Mouse (Mus musculus) Muller cell, postnatal 12 days (primary cell): Measurements from ENCODE around the gene Qpctl.

Experiments
- DNase-seq: peaks from one replicate; pipeline ENCODE4 v3.0.0-alpha.2; 2015; ENCODE audit errors: inconsistent ontology term

The Qpctl gene

DNA sequence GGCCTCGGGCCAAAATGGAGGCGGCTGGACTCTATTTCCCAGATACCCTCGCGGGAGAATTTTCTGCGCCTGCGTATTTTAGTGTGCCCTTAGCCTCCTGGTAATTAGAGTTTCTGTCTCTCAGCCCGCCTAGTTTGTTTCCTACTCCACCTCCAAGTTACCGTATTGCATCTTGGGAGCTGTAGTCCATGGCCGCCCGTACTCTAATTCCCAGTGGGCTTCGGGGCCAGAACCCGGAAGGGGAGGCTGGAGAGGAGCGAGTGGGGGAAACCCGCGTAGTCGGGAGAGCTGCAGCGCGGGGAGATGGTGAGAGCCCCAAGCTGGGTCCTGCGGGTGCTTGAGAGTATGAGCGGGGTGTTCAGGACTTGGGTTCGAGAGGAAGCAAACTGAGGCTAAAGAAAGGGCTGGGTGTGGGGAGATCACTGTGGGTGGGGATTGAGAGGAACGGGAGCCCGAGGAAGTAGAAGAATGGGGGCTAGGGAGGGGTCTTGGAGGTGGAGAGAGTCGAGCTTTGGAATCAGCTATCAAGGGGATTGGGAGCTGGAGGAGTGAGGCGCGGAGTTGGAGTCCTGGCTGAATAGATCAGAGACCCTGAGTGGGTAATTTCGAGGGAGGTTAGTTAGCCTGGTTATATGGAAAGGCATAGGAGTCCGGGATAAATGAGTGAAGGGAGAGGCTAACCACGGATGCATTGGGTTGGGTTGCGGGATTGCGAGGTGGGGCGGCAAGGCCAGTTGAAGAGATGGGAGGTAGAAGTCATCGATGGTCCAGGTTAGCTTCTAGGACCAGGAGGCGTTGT, 29.3 kb downstream of the Qpctl start, which contains the start of gene Fbxo46:
TSS of gene Fbxo46 (plus strand) at position 229 of the 799 bp plus-strand sequence.
- DNase-seq: peak; percentile 97

DNA sequence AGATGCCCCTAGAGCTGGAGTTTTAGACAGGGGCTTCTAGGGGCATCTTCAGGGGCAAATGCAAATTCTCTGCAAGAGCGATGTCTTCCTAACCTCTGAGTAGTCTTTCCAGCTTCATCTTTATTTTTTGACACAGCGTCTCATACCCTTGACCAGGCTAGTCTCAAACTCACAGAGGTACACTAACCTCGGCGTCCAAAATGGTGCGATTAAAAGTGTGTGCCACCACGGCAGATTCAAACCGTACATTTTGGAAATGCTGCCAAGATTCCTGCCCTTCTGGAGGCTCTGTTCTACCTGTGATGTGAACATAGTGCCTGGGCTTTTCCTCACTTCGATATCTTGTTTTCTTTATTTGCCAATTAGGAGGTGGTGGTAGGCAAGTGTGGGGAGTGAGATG, 30.0 kb downstream of the Qpctl start:
- no peak for DNase-seq

DNA sequence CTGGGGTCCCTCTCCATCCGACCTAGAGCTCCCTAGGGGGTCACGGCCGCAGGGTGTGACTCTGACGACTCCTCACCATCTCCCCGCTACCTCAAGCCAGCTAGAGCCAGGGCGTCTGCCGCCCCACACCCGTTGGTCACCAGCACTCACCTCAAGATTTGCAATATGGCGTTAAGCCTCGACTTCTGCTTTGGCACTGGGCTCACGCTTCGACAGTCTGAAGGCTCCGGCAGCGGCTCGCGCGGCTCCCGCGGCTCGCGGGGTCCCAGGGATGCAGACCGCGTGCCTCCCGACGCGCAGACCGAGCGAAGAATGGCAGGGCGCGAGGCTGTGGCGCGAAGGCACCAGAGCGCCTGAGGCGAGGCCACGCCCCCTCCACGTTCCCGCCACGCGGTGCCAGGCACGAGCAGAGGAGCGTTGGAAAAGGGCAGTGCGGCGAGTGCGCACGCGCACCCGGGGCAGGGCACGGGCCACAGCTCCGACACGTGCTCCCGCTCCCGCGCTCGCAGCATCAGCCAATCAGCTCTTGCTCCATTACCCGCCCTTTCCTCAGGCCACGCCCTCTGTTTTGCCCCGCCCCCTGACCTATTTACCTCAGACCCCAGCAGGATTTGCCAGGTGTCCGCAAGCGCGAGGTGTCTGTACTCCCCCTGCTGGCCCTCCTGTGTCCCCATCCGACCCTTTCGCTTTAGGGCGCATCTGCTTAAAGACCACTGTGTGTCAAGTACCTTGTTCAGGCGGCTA, 30.9 kb downstream of the Qpctl start, which contains the start of gene Gm4969:
TSS of gene Gm4969 (minus strand) at position 341 of the 744 bp plus-strand sequence.
- DNase-seq: peak; percentile 69

DNA sequence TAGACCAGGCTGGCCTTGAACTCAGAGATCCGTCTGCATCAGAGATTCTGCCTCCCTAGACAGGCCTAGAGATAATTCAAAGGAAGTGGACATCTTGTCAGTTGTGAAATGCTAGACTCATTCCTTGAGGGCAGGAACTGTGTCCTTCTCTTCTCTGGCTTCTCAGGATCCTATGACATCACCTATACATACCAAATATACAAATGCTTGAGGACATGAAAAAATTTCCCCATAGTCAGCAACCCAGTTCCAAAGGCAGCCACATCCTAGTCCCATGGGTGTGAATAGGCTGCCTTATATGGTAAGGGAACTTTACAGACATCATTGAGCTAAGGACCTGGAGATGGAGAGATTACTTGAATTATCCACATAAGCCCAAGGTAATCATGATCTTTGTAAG, 39.5 kb downstream of the Qpctl start:
- DNase-seq: no peak

DNA sequence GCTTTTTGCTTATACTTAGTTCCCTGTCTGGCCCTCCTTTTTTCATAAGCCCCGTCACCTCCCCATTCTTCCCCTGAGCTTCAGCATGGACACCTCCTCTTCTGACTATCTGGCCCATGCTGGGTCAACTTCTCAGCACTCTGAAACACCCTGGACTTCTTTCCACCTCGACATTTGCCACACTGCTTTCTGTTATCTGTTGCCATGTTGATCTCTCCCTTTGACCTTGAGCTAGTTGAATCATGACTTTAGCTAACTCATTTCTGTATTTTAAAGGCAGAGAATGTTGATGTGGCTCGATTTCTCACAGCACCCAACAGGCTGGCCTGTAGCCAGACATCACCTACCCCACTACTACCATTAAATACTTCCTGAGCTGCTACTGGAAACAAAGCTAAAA, 41.7 kb downstream of the Qpctl start:
- no peak for DNase-seq

DNA sequence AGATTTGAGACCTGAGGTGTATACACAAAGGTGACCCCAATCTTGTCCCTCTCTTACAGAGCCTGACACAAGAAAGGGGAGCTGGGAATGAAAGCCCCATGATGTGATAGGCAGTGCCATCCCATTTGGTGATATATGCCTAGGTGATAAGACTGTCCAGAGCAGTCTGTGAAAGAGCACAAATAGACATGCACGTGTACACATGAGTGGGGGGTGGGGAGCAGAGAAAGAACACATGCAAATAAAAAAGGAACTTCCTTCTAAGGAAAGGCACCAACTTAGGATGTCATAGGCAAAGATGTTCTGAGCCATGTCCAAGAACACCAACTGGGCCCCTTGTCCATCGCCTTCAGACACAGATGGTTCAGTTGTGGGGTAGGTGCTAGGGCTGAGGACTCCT, 44.6 kb downstream of the Qpctl start:
- no peak for DNase-seq

DNA sequence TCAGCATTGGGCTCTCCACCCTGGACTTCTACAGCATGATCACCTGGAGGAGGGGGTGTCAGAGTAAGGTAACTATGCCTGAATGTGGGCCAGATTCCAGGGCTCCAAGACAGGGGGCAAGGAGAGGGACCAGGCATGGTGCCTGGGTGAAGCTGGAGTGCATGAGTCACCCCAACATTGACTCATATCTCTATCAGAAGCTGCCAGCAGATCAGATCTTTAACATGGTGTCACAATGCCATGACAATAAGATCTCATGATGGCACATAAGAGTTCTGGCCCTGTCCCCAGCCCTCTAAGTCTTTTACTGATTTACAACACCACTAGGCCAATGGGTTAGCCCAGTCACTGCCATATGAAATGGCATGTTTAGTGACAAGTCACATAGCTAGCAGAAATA, 45.4 kb downstream of the Qpctl start:
- no peak for DNase-seq

DNA sequence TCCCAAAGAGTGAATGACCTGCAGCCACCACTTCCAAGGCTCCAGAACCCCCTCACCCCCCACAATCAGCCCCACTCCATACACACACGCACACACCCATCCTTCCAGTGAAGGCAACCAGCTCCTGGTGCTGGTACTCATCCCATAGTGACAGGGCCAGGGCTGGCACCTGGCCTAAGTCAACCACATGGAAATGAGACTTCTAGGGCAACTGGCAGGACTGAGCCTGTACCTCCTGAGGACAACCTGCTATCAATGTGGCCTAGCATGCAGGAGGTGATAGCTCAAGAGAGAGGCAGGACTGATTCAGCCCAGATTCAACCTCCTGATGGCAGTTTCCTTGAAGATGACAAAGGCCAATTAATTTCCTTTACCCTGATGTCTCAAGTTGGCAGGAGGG, 48.8 kb downstream of the Qpctl start:
- DNase-seq: no peak

DNA sequence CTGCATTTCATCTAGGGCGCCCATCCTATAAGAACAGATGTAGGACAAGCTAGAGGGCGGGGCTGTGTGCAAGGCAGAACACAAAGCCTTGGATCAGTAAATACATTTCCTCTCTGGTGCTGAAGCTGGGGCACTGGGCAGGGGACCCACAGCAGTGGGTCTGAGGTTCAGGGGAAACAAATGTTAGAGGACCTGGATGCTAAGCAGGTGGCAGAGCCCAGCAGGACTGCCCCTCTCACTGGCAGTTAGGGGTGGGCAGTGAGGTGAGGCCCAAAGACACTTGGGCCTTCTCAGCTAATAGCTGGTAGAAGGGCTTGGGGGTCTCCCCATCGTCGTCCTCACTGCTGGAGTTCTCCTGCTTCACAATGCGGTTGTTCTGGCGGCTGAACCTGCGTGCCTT, 50.3 kb downstream of the Qpctl start:
- no peak for DNase-seq

DNA sequence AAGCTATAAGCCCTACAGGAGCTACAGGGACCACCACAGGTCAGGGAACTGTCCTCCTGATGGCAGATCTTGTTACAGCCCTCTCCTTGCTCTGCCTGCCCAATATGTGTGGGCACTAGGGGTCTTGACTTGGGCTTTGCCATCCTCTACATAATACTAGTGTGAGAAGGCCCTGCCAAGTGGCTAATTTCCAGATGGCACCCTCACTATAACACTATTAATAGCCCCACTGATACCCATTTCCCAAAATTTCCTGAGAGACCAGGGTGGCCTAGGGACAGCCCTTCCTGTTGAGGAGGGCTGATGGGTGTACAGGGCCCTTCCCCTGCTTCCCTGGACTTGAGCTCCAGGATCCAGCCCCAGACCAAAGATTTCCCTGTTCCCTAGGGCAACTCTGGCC, 51.2 kb downstream of the Qpctl start:
- DNase-seq: no peak

DNA sequence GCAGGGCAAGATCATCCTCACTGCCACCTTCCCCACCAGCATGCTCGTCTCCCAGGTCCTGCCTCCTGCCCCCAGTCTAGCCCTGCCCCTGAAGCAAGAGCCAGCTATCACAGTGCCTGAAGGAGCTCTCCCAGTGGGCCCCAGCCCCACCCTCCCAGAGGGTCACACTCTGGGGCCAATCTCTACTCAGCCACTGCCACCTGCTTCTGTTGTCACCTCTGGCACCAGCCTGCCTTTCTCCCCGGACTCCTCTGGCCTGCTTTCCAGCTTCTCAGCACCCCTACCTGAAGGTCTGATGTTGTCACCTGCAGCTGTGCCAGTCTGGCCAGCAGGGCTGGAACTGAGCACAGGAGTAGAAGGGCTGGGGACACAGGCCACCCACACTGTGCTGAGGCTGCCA, 51.9 kb downstream of the Qpctl start:
- DNase-seq: no peak

DNA sequence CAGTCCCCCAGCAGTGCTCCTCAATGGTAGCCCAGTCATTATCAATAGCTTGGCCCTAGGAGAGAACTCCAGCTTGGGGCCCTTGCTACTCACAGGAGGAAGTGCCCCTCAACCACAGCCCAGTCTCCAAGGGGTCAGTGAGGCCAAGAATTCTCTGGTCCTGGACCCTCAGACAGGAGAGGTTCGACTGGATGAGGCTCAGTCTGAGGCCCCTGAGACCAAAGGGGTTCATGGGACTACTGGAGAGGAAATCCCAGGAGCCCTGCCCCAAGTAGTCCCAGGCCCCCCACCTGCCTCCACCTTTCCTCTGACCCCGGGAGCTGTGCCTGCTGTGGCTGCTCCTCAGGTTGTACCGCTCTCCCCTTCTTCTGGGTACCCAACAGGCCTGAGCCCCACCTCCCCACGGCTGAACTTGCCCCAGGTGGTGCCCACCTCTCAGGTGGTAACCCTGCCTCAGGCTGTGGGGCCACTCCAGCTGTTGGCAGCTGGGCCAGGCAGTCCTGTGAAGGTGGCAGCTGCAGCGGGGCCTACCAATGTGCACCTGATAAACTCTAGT, 52.6 kb downstream of the Qpctl start:
- no peak for DNase-seq

DNA sequence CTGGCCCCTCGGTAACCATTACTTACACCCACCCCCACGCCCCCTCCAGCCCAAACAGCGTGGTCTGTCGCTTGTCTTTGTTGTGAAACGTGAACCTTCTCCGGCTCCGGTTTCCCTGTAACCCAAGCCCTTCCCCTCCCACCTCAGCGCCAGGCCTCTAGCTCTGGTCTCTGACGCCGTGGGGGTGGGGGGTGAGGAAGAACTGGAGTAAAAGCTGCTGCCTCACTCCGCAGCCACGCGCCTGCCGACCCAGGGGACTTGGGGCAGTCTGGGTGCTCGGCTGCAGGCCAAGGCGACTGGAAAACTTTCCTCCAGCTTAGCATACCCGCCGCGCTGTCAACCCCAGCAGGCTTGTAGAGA, 53.4 kb downstream of the Qpctl start:
- DNase-seq: peak; percentile 82

DNA sequence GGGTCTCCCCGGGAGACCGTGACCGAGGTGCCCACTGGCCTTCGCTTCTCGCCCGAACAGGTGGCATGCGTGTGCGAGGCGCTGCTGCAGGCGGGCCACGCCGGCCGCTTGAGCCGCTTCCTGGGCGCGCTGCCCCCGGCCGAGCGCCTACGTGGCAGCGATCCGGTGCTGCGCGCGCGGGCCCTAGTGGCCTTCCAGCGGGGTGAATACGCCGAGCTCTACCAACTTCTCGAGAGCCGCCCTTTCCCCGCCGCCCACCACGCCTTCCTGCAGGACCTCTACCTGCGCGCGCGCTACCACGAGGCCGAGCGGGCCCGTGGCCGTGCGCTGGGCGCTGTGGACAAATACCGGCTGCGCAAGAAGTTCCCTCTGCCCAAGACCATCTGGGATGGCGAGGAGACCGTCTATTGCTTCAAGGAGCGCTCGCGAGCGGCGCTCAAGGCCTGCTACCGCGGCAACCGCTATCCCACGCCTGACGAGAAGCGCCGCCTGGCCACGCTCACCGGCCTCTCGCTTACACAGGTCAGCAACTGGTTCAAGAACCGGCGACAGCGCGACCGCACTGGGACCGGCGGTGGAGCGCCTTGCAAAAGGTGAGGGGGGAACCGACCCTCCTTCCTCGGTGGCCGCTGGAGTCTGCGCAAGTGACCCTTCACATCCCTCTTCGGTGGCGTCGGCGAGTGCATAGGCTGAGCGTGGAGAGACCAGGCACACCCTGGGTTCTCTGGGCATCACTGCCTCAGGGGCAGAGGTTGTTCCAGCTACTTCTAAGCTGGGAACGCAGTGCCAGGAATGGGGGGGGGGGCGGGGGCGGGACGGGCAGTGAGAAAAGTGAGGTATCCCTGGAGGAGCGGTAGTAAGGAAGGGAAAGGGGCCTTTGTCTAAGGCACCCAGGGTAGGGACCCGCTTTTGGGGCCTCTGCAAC, 54.0 kb downstream of the Qpctl start:
- DNase-seq: peak; percentile 73

DNA sequence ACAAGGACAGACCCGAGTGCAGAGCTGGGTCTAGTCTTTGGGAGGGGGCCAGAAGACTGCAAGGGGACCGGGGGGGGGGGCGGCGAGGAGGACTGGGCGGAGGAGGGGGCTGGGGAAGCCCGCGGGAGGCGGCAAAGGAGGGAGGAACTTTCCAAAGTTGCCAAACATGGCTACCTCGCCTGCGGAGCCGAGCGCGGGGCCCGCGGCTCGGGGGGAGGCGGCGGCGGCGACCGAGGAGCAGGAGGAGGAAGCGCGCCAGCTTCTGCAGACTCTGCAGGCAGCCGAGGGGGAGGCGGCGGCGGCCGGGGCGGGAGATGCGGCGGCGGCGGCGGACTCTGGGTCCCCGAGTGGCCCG, 54.6 kb downstream of the Qpctl start, which contains the start of gene Six5:
TSS of gene Six5 (plus strand) at position 124 of the 355 bp plus-strand sequence.
- peak; percentile 68 for DNase-seq

DNA sequence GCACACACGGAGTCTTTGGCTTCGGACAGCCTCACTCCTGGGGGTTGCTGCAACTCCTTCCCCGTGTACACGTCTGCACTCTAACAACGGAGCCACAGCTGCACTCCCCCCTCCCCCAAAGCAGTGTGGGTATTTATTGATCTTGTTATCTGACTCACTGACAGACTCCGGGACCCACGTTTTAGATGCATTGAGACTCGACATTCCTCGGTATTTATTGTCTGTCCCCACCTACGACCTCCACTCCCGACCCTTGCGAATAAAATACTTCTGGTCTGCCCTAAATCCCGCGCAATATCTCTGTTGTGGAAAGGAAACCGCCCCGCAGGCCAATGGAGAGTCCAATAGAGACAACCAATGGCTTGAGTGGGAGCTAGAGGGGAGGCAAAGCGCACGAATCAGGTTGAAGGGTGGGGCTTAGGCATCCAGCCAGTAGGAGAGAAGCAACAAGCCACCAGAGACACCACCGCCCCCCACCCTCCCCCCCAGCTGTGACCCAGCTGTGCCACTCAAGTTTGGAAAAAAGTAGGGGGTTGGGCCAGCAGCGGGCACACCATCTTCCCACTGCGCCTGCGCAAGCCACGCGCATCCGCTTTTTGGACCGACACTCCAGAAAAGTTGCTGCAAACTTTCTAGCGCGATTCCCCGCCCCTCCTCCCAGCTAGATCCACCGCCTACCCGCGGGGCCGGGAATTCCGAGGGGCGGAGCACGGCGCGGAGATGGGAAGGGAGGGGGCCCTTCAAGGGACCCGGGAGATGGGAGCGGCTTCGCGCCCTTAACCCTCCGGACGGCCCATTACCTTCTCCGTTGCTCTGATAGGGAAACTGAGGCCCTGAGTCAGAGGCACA, 55.3 kb downstream of the Qpctl start:
- peak; percentile 98 for DNase-seq

DNA sequence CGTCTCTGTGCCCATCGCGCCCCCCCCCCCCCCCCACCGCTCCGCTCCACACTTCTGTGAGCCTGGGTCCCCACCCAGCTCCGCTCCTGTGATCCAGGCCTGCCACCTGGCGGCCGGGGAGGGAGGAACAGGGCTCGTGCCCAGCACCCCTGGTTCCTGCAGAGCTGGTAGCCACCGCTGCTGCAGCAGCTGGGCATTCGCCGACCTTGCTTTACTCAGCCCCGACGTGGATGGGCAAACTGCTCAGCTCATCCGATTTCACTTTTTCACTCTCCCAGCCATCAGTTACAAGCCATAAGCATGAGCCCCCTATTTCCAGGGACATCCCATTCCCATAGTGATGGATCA, 55.9 kb downstream of the Qpctl start:
- peak; percentile 92 for DNase-seq

DNA sequence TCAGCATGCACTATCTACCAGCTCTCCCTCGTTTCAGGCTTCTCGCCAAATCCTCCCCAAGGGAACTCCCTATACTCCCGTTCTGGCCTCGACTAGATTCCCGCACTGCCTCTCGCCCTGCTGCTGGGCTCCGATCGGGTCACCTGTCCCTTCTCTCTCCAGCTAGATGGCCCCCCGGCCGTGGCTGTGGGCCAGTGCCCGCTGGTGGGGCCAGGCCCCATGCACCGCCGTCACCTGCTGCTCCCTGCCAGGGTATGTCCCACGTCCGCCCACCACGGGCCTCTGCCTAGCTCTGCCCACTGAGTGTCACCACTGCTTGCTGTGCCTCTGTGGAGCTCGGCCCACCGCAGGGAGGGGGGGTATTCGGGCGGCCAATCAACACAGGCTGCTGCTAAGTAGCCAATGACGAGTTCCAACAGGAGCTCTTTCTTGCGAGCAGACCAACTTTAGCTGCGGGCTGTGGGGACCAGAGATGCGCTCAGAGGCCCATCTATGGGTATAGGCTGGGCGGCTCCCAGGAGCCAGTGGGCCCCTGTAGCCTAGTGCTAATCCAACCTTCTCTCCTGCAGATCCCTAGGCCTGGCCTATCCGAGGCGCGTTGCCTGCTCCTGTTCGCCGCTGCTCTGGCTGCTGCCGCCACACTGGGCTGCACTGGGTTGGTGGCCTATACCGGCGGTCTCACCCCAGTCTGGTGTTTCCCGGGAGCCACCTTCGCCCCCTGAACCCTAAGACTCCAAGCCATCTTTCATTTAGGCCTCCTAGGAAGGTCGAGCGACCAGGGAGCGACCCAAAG, 56.5 kb downstream of the Qpctl start:
- peak; percentile 95 for DNase-seq

DNA sequence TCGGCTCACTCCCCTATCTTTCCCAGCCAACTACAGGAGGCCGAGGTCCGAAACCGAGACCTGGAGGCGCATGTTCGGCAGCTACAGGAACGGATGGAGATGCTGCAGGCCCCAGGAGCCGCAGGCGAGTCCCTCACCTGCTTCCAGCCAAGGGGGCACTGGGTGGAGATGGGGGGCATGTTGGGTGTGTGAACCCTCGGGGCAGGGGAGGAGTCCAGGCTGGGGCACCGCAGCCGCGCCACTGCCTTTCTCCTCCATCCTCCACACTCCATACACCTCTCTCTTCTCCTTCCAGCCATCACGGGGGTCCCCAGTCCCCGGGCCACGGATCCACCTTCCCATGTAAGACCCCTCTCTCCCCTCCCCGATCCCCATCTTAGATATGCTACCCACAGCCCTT, 57.2 kb downstream of the Qpctl start:
- no peak for DNase-seq
